Mouse (Mus musculus) lung, postnatal 0 days (tissue): ENCODE measurements at regions not wholly inside any gene's neighbourhood (a gene's known extent, or its start where the extent isn't known, plus 50 kb on each side); places are given as distances from the start of the nearest gene placed in this dataset.
A peak's percentile ranks its signal among the peaks of the same experiment; 100 is the strongest.

ENCODE experiments used
- ATAC-seq: fragments of 200-750 bp; cut with Nextera tagmentation; 2 replicates; pipeline ENCODE4 v1.8.0; 2017; ENCODE audit warnings: moderate library complexity
- DNase-seq: peaks from one replicate; pipeline ENCODE4 v3.0.0-alpha.2; 2016; ENCODE audit warnings: low spot score
- H3K27ac ChIP-seq: fragments of 300-500 bp; sonication (generic); 2 replicates; pipeline ENCODE4 v1.5.1; 2014; ENCODE audit warnings: antibody characterized with exemption, mild to moderate bottlenecking, low read length, mixed read lengths
- H3K27me3 ChIP-seq: fragments of 300-500 bp; sonication (generic); replicated peaks from 2 replicates; pipeline ENCODE4 v1.6.1; 2014; ENCODE audit warnings: low read length, mixed read lengths; ENCODE audit not compliant: insufficient read depth
- H3K36me3 ChIP-seq: fragments of 300-500 bp; sonication (generic); 2 replicates; pipeline ENCODE4 v1.6.1; 2014; ENCODE audit warnings: low read length, mixed read lengths; ENCODE audit not compliant: insufficient read depth
- H3K4me1 ChIP-seq: fragments of 300-500 bp; sonication (generic); 2 replicates; pipeline ENCODE4 v1.6.1; 2014; ENCODE audit warnings: antibody characterized with exemption, low read depth, low read length, mixed read lengths; ENCODE audit not compliant: insufficient read depth
- H3K4me2 ChIP-seq: fragments of 300-500 bp; sonication (generic); replicated peaks from 2 replicates; pipeline ENCODE4 v1.6.1; 2014; ENCODE audit warnings: low read depth, mild to moderate bottlenecking, low read length, moderate library complexity, mixed read lengths
- H3K4me3 ChIP-seq: fragments of 300-500 bp; sonication (generic); 2 replicates; pipeline ENCODE4 v1.5.1; 2014; ENCODE audit warnings: low read depth, low read length
- H3K9ac ChIP-seq: fragments of 300-500 bp; sonication (generic); replicated peaks from 2 replicates; pipeline ENCODE4 v1.6.1; 2014; ENCODE audit warnings: low read depth, mild to moderate bottlenecking
- H3K9me3 ChIP-seq: fragments of 300-500 bp; sonication (generic); 2 replicates; pipeline ENCODE4 v1.6.1; 2016; ENCODE audit warnings: low read length, mixed read lengths
- CTCF ChIP-seq: IDR thresholded peaks from 2 replicates; pipeline ENCODE4 v1.5.1; 2016; ENCODE audit warnings: antibody characterized with exemption, mild to moderate bottlenecking
- EP300 ChIP-seq: IDR thresholded peaks from 2 replicates; pipeline ENCODE4 v1.6.1; 2016; ENCODE audit warnings: antibody characterized with exemption, mild to moderate bottlenecking, control low read depth
- WGBS: fragments of 180-500 bp; shearing (Covaris S2); extraction: QIAGEN DNeasy Blood & Tissue Kit; methylation state at CpG from one replicate; pipeline ENCODE4 v1.1.7; 2014; 5-methylcytosine and 5-hydroxymethylcytosine counted together

DNA sequence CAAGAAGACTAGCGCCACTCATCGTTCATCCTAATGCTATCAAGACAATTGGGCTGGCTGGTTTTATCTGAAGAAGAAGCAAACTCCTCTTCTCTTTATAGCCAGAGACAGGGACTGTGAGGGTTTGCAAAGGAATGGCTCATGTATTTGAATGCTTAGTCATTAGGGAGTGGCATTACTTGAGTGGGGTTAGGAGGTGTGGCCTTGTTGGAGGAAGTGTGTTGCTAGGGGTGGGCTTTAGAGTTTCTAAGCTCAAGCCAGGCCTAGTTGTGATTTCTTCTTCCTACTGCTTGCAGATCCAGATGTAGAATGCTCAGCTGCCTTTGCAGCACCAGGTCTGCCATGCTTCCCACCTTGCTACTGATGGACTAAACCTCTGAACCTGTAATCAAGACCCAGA, 169.4 kb upstream of the Masp1 start:
- no peaks in the 10 kb centered on the region for H3K27me3 ChIP-seq
- 92% methylated on average over 2 of the region's 2 CpGs for WGBS

DNA sequence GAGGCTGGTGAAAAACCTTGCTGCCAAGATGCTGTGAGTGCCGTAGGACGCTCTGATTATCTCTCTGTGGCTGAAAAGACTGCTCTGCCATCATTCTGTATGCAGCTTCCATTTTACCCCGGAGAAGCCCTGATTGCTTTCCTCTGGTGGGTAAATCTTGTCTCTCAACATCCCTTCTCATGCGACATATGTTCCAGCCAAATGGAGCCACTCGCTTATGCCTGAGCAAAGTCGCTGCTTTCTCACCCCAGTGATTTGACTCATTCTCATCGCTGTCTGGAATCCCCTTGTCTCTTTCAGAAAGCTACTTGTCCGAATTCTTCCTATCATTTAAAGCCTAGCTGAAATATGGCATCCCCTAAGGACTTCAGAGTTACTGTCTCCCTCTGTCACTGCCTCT, 166.2 kb upstream of the Masp1 start:
- Histone ChIP-seq H3K4me3 (no peak overlapping the region), H3K4me2 (no peak overlapping the region), H3K4me1 (no peaks in the 10 kb centered on the region), H3K9me3 (no peaks in the 10 kb centered on the region), H3K9ac (no peak overlapping the region), H3K27me3 (no peaks in the 10 kb centered on the region), H3K27ac (no peak overlapping the region), H3K36me3 (no peaks in the 10 kb centered on the region)
- DNase-seq, result no peak
- WGBS, result 75% methylated on average over 8 of the region's 8 CpGs
- no peak for TF ChIP-seq CTCF
- TF ChIP-seq EP300, result no peak
- no peak for ATAC-seq

More for the DNA sequence above, 169.4 kb upstream of the Masp1 start:
- no peaks in the 10 kb centered on the region for H3K4me1 ChIP-seq
- no peak overlapping the region for H3K9ac ChIP-seq
- no peak for ATAC-seq
- no peaks in the 10 kb centered on the region for H3K9me3 ChIP-seq
- H3K4me3 ChIP-seq, result no peak overlapping the region
- TF ChIP-seq CTCF (no peak), EP300 (no peak)
- H3K27ac ChIP-seq, result no peak overlapping the region
- no peak overlapping the region for H3K4me2 ChIP-seq
- no peaks in the 10 kb centered on the region for H3K36me3 ChIP-seq
- DNase-seq, result no peak

GRCm38 (mm10) chr16:23680434-23680833, 159.8 kb upstream of the Masp1 start:
- TF ChIP-seq EP300, result no peak
- H3K36me3 ChIP-seq, result no peaks in the 10 kb centered on the region
- no peak overlapping the region for H3K4me3 ChIP-seq
- no peaks in the 10 kb centered on the region for H3K27me3 ChIP-seq
- H3K4me2 ChIP-seq, result no peak overlapping the region
- H3K4me1 ChIP-seq, result no peaks in the 10 kb centered on the region
- no peak overlapping the region for H3K9ac ChIP-seq
- no peaks in the 10 kb centered on the region for H3K9me3 ChIP-seq
- DNase-seq, result no peak
- ATAC-seq, result no peak
- 35% methylated on average over 2 of the region's 2 CpGs for WGBS
- H3K27ac ChIP-seq, result no peak overlapping the region

DNA sequence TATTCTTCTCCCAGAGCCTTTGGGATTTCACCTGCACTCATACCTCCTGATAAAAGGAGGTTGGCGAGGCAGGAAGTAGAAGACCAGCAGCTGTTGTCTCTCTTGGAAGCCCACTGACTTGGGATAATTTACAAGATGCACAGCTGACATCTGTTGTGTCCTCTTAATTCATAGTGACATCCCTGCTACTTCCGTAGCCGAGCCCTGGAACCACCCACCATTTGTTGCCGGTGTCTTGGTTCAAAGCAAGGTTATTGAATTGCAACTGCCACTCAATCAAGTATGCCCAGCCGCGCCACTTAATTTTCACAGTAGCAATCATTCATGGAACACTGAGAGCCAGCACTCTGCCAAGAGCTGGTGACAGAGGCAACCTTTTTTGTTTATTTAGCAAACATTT, 151.8 kb upstream of the Masp1 start:
- Histone ChIP-seq H3K4me3 (no peak overlapping the region), H3K4me2 (no peak overlapping the region), H3K9me3 (no peaks in the 10 kb centered on the region), H3K27ac (no peak overlapping the region), H3K27me3 (no peaks in the 10 kb centered on the region), H3K36me3 (no peaks in the 10 kb centered on the region), H3K9ac (no peak overlapping the region), H3K4me1 (no peaks in the 10 kb centered on the region)
- ATAC-seq (no peak), DNase-seq (no peak)
- TF ChIP-seq EP300, result no peak
- no peak for TF ChIP-seq CTCF
- WGBS, result 52% methylated on average over 6 of the region's 6 CpGs

DNA sequence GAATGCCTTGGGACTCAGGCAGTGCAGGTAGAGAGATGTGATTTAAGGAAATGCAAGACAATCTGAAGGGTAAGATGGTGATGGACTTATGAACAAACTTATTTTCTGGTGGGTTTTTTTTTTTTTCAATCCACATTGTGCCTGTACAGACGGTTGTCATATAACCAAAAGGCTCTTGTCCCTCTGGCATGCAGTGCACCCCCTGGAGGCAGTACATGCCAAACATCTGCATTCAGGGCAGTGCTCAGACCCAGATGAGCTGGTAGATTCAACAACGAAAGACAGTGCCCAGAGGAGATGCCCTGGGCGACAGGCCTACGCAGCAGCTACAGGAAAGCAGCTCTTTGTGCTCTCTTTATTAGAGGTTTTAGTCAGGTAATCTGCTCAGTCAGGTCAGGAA, 149.5 kb upstream of the Masp1 start:
- Histone ChIP-seq H3K27me3 (no peaks in the 10 kb centered on the region), H3K27ac (no peak overlapping the region)

DNA sequence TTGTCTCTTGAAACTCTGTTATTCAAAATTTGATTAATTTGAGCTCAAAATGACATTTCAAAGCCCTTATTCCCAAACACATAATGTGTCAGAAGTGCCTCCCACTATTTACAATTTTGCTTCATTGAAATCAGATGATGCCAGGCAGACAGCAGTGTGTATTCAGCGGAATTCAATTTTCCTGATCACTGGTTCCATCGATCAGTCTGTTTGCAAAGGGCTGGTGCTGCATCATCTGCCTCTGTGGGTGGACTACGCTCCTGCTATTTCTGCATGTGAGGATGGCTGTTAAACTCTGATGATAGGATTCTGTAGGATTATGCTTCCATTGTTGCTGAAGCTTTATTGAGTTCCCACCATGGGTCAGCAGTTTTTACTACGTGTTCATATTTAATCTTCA, 149.0 kb upstream of the Masp1 start:
- WGBS, result 86% methylated on average over 4 of the region's 4 CpGs
- Histone ChIP-seq H3K4me3 (no peak overlapping the region), H3K27me3 (no peaks in the 10 kb centered on the region), H3K36me3 (no peaks in the 10 kb centered on the region), H3K4me1 (no peaks in the 10 kb centered on the region), H3K4me2 (no peak overlapping the region), H3K9me3 (no peaks in the 10 kb centered on the region), H3K27ac (no peak overlapping the region), H3K9ac (no peak overlapping the region)
- TF ChIP-seq CTCF (no peak), EP300 (no peak)
- DNase-seq (no peak), ATAC-seq (no peak)

More for the DNA sequence above, 149.5 kb upstream of the Masp1 start:
- Histone ChIP-seq H3K36me3 (no peaks in the 10 kb centered on the region), H3K4me2 (no peak overlapping the region), H3K4me1 (no peaks in the 10 kb centered on the region), H3K9ac (no peak overlapping the region), H3K4me3 (no peak overlapping the region), H3K9me3 (no peaks in the 10 kb centered on the region)
- DNase-seq (no peak), ATAC-seq (no peak)
- 73% methylated on average over 4 of the region's 4 CpGs for WGBS
- 0 out of 2 replicates have a peak, but pooled peaks have one; percentile 13 for TF ChIP-seq CTCF
- TF ChIP-seq EP300, result no peak
